Mouse (Mus musculus): ENCODE data around the gene Furin. TPM values are rescaled to one million over a fixed set of nuclear protein-coding genes. Genes with fewer than 3 reads are reported as not detected.

The Furin gene
- total RNA-seq, 4 experiments from 2014 or later = 36.1 to 43.8 (median 39.7) TPM

DNA sequence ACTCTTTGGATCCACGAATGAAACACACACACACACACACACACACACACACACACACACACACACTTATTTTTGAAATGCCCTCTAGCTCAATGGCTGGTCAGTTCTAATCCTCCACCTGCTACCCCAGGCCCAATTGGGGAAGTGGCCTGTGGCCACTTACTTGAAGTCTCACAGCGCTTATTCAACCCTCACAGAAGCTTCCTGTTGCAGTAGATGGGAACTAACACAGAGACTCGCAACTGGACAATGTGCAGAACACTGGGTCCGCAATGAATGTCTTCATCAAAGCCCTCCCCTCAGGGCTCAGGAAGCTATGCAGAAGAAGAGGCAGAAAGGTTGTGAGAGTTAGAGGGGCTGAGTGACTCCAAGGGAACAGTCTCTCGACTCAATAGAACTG lies 22.5 kb upstream of the Furin start:
- no peak for DNase-seq (ENCODE audit: low spot score in 2 of 2)

DNA sequence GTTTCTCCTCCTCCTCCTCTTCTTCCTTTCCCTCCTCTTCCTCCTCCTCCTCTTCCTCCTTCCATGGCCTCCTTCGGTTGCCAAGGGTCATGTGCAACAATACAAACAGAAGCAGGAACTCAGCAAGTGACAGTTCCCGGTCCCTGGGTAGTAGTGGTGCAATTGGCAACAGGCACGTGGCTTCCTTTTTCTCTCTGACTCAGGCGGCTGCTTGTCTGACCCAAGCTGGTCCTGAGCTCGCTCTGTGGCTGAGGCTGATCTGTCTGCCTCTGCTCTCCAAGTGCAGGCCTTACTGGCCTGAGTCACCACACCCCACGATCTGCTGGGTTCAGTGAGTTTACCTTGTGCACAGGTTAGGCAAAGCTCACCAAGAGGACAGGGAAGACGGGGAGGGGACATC lies 21.1 kb upstream of the Furin start:
- no peak for DNase-seq (ENCODE audit: low spot score in 2 of 2)

DNA sequence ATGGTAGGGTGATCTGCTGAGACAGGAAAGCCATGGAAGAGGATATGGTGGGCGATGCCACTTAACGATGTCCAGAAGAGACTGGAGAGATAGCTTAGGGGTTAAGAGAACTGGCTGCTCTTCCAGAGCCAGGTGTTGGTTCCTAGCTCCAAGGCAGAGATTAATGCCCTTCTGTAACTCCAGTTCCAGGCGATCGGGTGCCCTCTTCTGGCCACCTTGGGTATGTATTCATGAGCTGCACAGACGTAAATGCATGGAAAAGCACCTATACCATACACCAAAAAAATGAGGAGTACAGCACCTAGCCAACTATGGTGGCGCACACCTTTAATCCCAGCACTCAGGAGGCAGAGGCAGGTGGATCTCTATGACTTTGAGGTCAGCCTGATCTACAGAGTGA lies 19.5 kb upstream of the Furin start:
- DNase-seq (ENCODE audit: low spot score in 2 of 2) = no peak

DNA sequence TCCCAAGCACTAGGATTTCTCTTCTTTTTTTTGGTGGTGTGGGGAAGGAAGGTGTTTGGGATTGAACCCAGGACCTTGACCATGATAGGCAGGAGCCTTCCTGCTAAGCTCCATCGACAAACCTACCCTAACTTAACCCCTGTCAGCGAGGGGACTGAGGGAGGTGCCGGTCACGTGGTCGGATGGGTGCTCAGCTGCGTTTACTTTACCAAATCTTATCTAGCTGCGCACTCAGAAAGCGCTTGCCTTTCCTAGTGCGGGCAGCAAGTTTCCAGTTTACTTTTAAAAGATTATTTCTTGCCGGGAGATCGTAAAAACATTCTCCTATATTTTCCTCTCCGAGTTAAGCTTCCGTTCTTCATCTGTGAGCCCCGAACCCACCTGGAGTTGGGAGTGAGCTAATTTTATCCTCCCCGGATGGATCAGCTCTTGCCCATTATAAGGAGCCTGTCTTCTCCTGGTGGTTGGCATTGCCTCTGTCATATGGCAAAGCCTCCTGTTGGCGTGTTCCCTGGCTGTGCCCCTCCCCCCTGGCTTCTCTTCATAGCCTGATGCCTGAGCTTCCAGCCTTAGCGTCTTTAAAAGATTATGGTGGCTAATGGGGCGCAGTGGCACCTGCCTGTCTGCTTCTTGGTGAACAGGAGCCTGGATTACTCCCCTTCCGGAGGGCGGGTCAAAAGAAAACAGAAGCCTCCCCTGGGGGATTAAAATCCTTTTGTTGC lies 17.7 kb upstream of the Furin start:
- DNase-seq (ENCODE audit: low spot score in 2 of 2) = no peak

DNA sequence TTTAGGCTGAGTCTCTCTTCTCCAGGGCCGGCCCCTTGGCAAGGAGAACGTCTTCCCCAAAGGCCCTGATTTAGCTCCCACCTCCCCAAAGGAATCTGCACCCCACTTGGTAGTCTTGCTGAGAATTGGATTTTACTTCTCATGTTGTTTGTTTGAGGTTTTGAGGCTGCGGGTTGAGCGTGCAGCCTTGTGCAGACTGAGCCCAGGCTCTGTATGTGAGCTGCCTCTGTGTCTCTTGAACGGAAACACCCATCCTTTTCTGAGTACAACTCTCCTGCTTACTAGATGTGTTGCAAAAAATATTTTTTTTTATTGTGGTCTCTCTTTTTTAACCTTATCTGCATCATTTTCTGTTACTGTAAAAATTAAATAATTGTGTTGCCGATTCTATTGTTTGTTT lies 16.3 kb upstream of the Furin start:
- DNase-seq (ENCODE audit: low spot score in 2 of 2) = no peak

DNA sequence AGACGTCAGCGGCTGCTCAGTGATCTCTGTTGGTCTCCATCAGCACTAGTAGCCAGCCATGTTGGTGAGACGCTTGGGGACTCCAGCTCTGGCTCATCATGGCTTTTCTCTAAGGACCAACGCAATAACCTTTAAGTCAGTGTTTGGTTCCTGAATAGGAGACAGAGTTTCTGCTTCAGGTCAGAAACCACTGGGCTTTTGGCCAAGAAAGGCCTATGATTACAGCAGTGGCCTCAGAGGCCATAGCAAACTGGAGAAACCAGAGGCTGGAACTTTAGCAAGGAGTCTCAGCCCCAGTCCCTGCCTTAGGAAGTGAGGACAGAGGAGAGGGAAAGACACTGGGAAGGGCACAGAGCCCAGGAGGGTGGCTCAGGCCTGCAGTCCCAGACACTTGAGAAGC lies 15.3 kb upstream of the Furin start:
- no peak for DNase-seq (ENCODE audit: low spot score in 2 of 2)

DNA sequence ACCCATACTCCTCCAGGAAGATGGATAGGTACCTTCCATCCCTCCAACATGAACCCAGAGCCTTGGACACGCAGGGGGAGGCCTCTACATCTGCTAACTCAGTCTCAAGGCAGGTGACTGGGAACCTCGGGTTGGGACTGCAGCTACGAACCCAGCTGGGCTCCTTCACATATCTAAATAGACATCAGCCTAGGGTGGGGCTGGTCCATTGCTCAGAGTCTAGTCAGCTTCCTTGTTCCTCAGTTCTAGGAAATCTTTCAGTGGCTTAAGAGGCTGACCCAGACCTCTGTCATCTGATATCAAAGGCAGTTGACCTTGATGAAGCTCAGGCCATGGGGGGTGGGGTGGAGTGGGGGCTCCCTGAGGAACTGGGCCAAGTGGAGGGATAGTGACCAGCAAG lies 14.0 kb upstream of the Furin start:
- no peak for DNase-seq (ENCODE audit: low spot score in 2 of 2)

DNA sequence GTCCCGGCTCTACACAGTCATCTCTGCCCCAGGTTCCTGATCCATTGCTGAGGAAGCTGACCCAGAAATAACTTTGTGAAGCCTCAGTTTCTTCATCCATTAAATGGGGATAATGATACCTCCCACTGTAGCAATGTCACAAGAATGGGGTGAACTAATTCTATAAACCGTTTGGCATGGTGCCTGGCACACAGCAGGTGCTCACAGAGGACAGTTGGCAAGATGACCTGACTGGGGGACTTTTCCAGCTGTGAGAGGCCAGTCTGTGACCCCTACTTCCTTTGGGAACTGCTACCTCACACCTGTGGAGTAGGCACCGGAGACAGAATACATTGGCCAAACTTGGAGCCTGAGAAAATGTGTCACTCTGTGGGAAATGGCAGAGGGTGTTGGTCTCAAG lies 12.8 kb upstream of the Furin start:
- DNase-seq (ENCODE audit: low spot score in 2 of 2) = no peak

DNA sequence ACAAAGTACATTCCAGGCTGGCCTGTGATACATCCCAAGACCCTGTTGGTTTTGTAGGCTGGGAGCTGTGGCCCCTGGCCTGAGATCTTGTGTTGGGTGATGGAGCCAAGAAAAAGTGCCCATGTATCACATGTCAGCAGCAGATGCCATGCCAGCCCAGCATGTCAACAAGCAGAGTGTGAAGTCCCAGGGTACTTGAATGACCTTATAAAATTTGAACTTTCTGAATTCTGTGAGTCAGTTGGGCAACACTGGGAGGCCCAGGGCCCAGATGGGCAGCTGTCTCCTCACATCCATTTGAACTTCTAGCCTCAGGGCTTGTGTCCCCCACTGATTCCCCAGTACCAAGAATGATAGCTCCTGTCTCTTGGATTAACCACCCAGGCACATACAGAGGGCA lies 12.4 kb upstream of the Furin start:
- no peak for DNase-seq (ENCODE audit: low spot score in 2 of 2)

DNA sequence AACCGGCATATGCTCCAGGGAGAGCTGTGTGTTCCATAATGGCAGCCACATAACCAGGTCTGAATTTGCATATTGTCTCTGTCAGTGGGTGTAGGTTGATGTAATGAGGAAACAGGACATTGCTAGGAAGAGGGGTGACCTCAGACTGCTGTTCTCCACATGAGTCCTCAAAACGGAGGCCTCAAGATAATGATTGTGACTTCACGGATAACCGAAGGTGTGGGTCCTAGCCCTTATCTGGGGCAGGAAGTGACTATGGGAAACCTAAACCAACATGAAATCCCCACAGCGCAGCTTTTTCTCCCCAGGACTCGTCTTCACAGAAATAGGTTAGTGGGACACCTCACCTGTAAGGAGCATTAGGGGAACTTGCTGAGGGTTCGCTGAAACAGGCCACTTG lies 11.7 kb upstream of the Furin start:
- no peak for DNase-seq (ENCODE audit: low spot score in 2 of 2)

DNA sequence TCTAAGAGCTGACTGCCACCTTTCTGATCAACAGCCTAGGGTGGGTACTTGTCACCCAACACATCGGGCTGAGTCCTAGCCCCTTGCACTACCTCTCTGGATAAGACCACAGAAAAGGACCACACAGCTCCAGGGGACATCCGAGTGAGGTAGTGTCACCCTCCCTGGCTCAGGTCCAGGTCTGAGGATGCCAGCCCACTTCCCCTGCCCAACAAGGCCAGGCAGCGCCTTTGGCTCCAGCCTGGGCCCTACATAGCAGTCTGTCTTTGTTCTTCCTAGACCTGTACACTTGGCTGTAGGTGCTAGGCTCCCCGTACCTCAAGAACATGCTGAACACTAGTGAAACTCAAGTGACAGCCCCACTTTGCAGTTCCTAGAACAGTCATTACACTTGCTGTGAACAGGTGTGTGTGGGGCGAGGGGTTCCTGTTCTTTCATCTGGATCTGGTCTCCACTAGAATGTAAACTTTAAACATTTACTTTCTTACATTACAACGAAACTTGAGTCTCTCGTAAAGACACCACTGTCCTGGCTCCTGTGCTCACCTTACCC lies 9.1 kb upstream of the Furin start:
- DNase-seq (ENCODE audit: low spot score in 2 of 2) = no peak

DNA sequence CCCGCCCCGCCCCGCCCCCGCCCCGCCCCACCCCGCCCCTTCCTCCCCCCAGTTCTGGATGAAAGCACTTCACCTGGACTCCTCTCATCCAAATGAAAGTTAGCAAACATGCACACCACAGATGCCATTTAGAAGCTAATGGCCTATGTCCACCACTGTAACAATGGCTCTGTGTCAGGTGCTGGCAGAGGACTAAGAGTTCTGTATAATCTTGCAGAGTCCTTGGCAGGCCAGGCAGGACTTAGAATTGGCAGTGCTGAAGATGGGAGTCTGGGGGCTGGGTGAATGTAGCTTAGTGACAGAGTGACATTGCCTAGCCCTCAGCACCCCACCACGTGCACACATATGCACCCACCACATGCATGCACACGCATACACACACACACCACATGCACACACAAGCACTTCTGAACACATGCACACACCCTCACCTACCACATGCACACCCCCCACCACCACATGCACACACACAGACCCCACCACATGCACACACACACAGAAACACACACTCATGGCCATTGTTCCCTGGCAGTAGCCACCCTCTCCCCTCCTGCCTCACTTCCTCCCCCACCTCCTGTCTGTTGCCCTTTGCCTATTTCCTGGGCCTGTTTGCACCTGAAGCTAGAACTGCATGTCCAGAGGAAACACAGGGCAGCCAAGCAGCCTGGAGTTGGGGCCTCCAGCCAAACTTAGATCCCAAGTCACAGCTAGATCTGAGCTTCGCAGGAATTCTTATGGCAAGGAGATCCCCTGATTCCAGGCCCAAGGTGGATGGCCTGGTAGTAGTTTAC lies 8.5 kb upstream of the Furin start:
- DNase-seq (ENCODE audit: low spot score in 2 of 2) = no peak

DNA sequence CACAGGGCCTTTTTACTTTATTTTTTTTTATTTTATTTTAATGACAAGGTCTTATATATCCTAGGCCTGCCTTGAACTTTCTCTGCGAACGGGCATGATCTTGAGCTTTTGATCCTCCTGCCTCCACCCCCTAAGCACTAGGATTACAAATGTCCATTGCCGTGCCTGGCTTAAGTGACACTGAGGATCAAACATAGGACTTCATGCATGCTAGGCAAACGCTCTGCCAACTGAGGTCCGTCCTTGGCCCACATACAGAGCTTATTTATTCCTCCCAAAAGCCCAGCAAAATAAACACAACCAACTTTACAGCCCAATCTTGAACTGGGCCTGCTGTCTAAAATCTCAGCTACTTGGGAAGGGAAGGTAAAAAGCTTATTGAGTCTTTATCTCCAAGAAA lies 7.5 kb upstream of the Furin start:
- DNase-seq (ENCODE audit: low spot score in 2 of 2) = no peak

DNA sequence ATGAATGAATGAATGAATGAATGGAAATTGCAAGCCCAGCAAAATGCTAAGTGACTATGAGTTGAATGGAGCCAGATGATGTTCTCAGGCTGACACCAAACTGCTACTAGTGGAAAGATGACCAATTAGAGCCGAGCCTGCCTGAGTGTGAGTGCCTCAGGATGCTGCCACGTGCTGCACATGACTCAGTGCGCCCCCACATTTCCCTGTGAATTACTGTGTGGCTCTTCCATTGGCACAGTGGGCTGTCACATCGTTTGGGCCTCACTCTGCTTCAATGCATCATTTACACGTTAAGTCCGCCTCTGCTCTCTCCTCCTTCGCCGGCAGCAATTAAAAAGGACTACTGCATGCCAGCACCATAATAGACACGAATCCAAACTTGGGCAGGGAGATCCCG lies 7.0 kb upstream of the Furin start:
- peak; percentile 73 to 79 for DNase-seq (ENCODE audit: low spot score in 2 of 2)

DNA sequence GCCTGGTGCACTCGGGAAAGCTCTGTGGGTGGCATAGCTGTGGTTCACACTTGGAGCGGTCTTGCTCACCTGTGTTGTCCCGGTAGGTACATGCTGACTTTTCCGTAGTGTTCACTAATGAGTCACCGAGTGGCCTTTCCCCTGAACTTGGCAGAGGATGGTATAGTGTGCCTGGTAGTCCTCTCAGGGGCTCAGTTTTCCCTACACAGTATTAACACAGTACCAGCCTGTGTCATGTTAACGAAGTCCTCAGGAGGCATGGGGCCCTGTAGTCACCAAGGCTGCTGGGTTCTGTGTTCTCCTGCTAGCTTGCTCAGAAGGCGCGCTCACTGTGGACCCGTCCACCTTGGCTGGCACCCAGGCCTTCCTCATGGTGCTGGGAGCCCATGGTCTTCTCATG lies 5.1 kb upstream of the Furin start:
- DNase-seq (ENCODE audit: low spot score in 2 of 2) = no peak

DNA sequence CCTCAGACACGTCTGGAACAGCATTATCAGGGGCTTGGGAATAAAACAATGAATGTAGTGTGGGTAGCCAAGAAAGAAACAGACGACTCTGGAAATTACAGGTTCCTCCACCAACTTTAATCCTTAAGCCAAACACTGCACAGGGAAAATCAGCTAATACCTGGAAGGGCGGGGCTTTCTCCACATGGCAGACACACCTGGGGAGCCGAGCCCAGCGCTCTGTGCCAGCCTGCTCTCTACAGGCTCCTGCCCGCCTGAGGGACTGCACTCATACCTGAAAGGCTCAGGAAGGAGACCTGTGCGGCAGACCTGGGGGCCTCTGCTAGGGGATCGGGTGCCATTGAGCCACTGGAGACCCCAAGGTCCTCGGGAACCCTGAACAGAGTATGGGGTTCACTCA lies 2.5 kb upstream of the Furin start:
- no peak for DNase-seq (ENCODE audit: low spot score in 2 of 2)

DNA sequence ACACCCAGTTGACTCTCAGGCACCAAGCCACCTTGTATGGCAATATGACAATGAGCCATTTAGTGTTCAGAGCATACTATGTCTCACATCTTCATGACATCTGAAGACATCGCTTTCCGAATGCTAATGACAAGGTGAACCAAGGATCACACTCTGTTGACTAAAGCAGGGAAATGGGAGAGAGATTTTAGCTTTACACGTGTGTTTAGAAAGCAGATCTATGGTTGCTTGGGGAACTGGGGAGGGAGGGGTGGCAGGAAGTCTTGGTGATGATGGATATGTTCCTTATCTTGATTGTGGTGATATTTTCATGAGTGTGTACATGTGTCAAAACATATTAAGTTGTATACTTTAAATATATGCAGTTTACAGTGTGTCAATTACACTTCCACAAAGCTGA lies 950 bp upstream of the Furin start:
- no peak for DNase-seq (ENCODE audit: low spot score in 2 of 2)

DNA sequence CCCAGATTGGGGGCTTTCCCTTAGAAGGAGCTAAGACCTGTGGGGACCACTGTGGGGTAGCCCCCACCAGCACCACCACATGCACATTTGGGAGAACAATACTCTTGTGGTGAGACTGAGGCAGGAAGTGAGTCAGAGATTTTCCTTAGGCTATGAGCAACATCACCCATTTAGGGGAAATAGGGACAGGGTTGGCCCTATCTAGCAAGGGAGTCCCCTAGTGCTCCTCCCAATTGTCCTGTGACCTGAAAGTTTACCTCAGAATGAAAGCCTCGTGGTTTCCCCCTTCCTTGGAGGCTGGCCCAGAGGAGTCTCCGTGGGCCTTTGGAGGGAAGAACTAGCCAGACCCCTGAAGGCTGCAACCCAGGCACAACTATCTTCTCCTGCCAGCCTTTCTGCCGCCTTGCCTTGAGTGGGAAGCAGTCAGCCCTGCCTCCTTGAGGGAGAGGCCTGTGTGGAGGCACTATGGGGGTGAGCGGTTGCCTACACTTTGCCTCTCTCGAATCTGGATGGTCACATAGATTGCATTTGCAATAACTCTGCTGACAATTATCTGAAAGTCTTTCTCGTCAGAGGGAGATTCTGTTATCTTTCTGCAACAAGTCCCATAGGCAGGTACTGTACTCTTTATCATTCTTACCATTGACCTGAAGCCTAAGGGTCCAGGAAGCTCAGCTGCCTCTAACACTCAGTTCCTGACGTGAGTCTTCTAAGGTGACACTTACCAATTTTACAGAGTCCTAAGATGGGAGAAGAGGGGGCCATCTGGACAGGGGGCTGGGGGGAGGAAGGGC lies 938 bp downstream of the Furin start:
- no peak for DNase-seq (ENCODE audit: low spot score in 2 of 2)

DNA sequence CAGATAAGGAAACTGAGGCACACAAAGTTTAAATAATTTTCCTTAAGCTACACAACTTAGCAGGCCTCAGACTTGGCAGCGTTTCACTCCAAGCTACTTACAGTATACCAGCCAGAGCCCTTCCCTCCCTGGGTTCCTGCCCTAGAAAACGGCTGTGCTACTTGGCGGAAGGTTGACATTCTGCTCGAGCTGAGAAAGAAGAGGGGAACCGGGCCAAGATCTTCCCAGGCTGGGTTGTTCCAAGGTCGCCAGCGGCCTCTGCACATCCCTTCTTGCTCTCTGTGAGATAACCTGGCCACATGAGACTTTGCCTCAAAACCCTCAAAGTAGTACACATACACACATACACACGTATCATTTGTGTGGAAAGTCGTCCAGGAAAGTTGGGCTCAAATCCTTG lies 1.7 kb downstream of the Furin start:
- DNase-seq (ENCODE audit: low spot score in 2 of 2) = no peak

DNA sequence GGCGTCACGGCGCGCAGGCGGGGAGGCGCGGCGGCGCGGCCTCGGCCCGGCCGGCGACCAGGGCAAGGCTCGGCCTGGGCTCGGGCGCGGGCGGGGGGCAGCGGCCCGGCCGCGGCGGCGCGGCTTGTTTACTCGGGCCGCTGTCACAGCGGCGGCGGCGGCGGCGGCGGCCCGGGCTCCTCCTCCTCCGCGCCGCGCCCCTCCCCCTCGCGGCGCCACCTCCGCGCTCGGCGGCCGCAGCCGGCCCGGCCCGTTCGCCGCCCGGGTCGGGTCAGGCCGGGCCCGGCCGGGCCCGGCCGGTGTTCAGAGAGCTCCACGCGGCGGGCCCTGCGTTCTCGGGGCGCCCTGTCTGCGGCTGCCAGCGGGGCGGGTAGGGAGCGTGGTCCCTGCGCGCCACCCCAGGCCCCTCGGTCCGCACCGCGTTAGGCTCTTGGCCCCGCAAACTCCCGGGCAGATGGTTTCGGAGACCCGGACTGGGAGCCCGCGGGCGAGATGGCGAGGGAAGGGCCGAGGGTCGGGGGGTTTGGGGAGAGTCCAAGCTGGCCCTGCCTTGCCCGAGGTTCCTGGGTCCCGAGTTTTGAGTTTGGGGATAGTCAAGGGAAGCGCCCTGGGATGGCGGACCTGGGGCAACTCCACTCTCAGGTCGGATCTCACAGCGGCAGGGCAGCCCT lies 2.5 kb downstream of the Furin start:
- DNase-seq (ENCODE audit: low spot score in 2 of 2) = no peak

DNA sequence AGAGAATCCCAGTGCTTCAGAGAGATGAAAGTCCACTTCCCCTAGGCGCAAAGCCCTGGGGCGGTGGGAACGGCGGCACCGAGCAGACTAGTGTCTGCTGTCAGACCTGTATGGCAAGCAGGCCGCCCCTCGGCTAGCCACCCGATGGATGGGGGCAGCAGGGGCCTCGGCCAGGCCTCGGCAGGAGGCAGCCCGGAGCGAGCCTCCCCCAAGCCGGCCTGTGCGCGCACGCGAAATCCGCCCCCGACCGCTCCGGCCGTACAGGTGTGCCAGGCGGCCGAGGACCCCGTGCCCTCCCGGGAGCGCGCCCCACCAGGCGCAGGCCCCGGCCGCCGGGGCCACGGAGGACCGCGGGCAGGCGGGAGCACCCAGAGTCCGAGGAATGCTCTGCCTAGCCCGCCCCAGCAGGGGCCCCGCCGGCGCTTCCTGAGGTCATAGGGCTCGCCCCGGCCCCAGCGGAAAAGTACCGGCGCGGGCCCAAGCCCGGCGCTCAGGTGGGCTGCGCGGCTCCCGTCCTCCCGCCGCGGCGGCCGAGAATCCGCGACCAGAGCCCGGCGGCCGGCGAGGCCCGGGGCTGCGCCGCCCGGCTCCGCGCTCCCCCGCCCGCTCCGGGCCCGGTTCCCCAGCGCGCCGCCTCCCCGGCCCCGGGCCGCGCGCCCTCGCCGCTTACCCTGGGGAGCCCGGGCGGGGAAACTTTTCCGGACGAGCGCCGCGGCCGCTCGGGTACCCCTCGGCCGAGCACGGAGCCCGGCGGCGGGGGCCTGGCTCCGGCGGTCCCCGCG lies 3.2 kb downstream of the Furin start:
- DNase-seq (ENCODE audit: low spot score in 2 of 2) = no peak
